In genomic region chr9:75958720-75959339, GRCm38 (mm10) we compare ENCODE assay signal across 22 mouse cellular contexts. TPM values are rescaled to one million over a fixed set of nuclear protein-coding genes. Genes with fewer than 3 reads are reported as not detected.
"Had no signal": no experiment of that assay in that cellular context is flagged by ENCODE, and none has a peak within 500 bp of the region (broad histone marks: within the 10 kb centered on the region; RNA-seq: fewer than 3 reads in every experiment).

No protein-coding gene starts in this region.

- H3K9ac ChIP-seq: limb, embryonic 12.5 days; limb, embryonic 15.5 days; liver, embryonic 14.5 days; liver, postnatal 0 days; midbrain, embryonic 13.5 days; neural tube, embryonic 13.5 days had no signal

- H3K9me3 ChIP-seq: limb, embryonic 12.5 days; limb, embryonic 15.5 days; midbrain, embryonic 13.5 days; neural tube, embryonic 13.5 days had no signal

- H3K27me3 ChIP-seq: limb, embryonic 12.5 days; limb, embryonic 15.5 days; midbrain, embryonic 13.5 days; neural tube, embryonic 13.5 days had no signal

- H3K36me3 ChIP-seq: limb, embryonic 12.5 days; limb, embryonic 15.5 days; midbrain, embryonic 13.5 days; neural tube, embryonic 13.5 days had no signal

- H3K27ac ChIP-seq: limb, embryonic 12.5 days; limb, embryonic 15.5 days; liver, embryonic 14.5 days; midbrain, embryonic 13.5 days; neural tube, embryonic 13.5 days; stomach, postnatal 0 days had no signal

- H3K4me1 ChIP-seq: neural tube, embryonic 13.5 days had no signal

- DNase-seq: kidney, adult 18-20 months; kidney, postnatal 14 days; kidney, postnatal 4 days; left cerebral cortex, postnatal 4 days; liver, postnatal 0 days; right cerebral cortex, adult 18-20 months; right cerebral cortex, postnatal 14 days; right cerebral cortex, postnatal 4 days; thymus, adult 2 months; thymus, postnatal 25 days had no signal

- H3K4me3 ChIP-seq: limb, embryonic 12.5 days; limb, embryonic 15.5 days; midbrain, embryonic 13.5 days; myocyte; neural tube, embryonic 13.5 days had no signal

- H3K4me2 ChIP-seq: limb, embryonic 12.5 days; limb, embryonic 15.5 days; liver, embryonic 11.5 days; midbrain, embryonic 13.5 days; neural tube, embryonic 13.5 days had no signal

- ATAC-seq: inflammation-experienced regulatory T-cells, adult 6 months; intestine, embryonic 16.5 days; liver, postnatal 0 days; midbrain, embryonic 13.5 days; midbrain, embryonic 16.5 days had no signal

RNA-seq across cellular contexts. Expression of gene Hmgcll1, which starts 55.8 kb away (rescaled TPM):
- total RNA-seq: monocyte, adult 5-6 weeks had no signal
- polyA plus RNA-seq: inflammation-experienced regulatory T-cells, adult 6 months had no signal
